Mouse (Mus musculus) testis, adult 2 months (tissue): Measurements from ENCODE around the gene March1. TPM values are rescaled to one million over a fixed set of nuclear protein-coding genes. Genes with fewer than 3 reads are reported as not detected.

Source experiments
- H3K27ac ChIP-seq: fragments of 200-500 bp; 2 replicates; pipeline ENCODE4 v1.5.1; 2012; ENCODE audit warnings: low read depth, low read length; ENCODE audit not compliant: control insufficient read depth, insufficient read depth
- H3K27me3 ChIP-seq: fragments of 200-500 bp; 2 replicates; pipeline ENCODE4 v1.6.1; 2012; ENCODE audit warnings: mild to moderate bottlenecking, low read length, moderate library complexity; ENCODE audit not compliant: control insufficient read depth, insufficient read depth
- H3K36me3 ChIP-seq: fragments of 200-500 bp; 2 replicates; pipeline ENCODE4 v1.6.1; 2012; ENCODE audit warnings: mild to moderate bottlenecking, low read length; ENCODE audit not compliant: control insufficient read depth, insufficient read depth
- H3K4me1 ChIP-seq: fragments of 200-500 bp; 2 replicates; pipeline ENCODE4 v1.6.1; 2012; ENCODE audit warnings: low read length; ENCODE audit not compliant: control insufficient read depth, insufficient read depth
- H3K4me3 ChIP-seq: fragments of 200-500 bp; 2 replicates; pipeline ENCODE4 v1.5.1; 2012; ENCODE audit warnings: low read depth, mild to moderate bottlenecking, low read length, moderate library complexity, mixed read lengths; ENCODE audit not compliant: control insufficient read depth
- CTCF ChIP-seq: fragments of 200-500 bp; IDR thresholded peaks from 2 replicates; pipeline ENCODE4 v1.5.1; 2012; ENCODE audit warnings: low read depth, mild to moderate bottlenecking, inconsistent platforms, low read length, moderate library complexity; ENCODE audit not compliant: control insufficient read depth, insufficient read depth, insufficient replicate concordance
- POLR2A ChIP-seq: fragments of 200-500 bp; IDR thresholded peaks from 2 replicates; pipeline ENCODE4 v1.6.1; 2012; ENCODE audit warnings: low read depth, mild to moderate bottlenecking, inconsistent platforms, low read length, moderate library complexity; ENCODE audit not compliant: control insufficient read depth
- polyA plus RNA-seq: library from polyadenylated mRNA; depleted of rRNA; stranded (reverse); fragments of >200 nt; gene quantifications from 2 replicates; pipeline ENCODE4 v1.2.3, GENCODE M21; 2012

March1 gene
- polyA plus RNA-seq, 1 experiment = 0.07 TPM

DNA sequence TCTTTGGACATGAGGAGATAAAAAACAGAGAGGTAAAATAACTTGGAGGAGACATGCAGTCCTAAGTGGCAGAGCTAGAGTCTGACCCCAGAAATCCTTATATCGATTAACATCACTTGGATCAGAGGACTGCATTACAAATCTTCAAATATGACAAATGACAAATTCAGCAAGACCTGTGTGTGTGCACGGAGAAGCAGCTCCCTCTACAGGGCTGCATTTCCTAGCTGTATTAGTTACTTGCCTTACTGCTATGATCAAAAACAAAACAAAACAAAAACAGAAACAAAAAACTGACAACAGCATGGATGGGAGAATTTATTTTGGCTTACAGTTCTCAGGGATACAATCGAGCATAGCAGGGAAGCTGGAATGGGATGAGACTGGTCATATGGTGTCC lies 827.7 kb downstream of the March1 start:
- Histone ChIP-seq H3K4me3 (no peak overlapping the region), H3K36me3 (no peaks in the 10 kb centered on the region), H3K4me1 (no peaks in the 10 kb centered on the region), H3K27ac (no peak overlapping the region), H3K27me3 (no peaks in the 10 kb centered on the region)
- TF ChIP-seq POLR2A = no peak
- TF ChIP-seq CTCF = no peak

DNA sequence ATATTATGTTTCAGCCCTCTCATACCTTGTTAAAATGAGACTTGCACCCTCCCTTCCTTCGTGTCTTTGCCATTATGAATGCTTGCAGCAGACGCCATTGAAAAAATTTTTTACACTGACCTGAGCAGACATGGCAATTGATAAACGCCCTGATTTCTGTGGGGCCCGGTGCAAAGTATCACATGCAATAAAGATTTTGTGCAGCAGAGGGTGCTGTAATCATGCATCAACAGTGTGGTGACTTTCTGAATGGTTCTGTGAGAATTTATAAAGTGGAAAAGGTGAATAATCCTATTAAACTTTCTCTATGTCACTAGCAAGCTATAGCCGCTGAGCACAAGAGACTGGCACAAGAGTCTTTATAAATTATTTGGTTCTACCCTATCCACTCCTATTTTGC lies 833.0 kb downstream of the March1 start:
- TF ChIP-seq POLR2A (no peak), CTCF (no peak)
- H3K36me3 ChIP-seq = no peaks in the 10 kb centered on the region
- no peak overlapping the region for H3K4me3 ChIP-seq
- no peaks in the 10 kb centered on the region for H3K27me3 ChIP-seq
- H3K27ac ChIP-seq = no peak overlapping the region
- no peaks in the 10 kb centered on the region for H3K4me1 ChIP-seq

GRCm38 (mm10) chr8:66457057-66457456 lies 839.4 kb downstream of the March1 start:
- Histone ChIP-seq H3K36me3 (no peaks in the 10 kb centered on the region), H3K4me1 (no peaks in the 10 kb centered on the region), H3K27me3 (no peaks in the 10 kb centered on the region), H3K4me3 (no peak overlapping the region), H3K27ac (no peak overlapping the region)
- TF ChIP-seq CTCF (no peak), POLR2A (no peak)

- no peaks in the 10 kb centered on the region for H3K27me3 ChIP-seq
- no peak overlapping the region for H3K4me3 ChIP-seq
- TF ChIP-seq POLR2A = no peak
- no peak for TF ChIP-seq CTCF
- no peaks in the 10 kb centered on the region for H3K36me3 ChIP-seq
- no peaks in the 10 kb centered on the region for H3K4me1 ChIP-seq
- H3K27ac ChIP-seq = no peak overlapping the region
Measured at GRCm38 (mm10) chr8:66469821-66470220, 852.1 kb downstream of the March1 start.

GRCm38 (mm10) chr8:66476880-66477279 lies 859.2 kb downstream of the March1 start:
- TF ChIP-seq CTCF = no peak
- no peak for TF ChIP-seq POLR2A
- Histone ChIP-seq H3K4me3 (no peak overlapping the region), H3K27ac (no peak overlapping the region), H3K36me3 (peaks cover 2% of the 10 kb centered on the region; the same call in 1 of the 2 replicates), H3K27me3 (no peaks in the 10 kb centered on the region), H3K4me1 (no peaks in the 10 kb centered on the region)

GRCm38 (mm10) chr8:66486084-66486763 lies 868.5 kb downstream of the March1 start, which contains the start of gene Tma16:
Gene Tma16 (minus strand): TSS chr8:66486530.
- H3K27me3 ChIP-seq = no peaks in the 10 kb centered on the region
- peak within 1 kb of the TSS; percentile 98 for H3K4me3 ChIP-seq
- H3K36me3 ChIP-seq = no peaks in the 10 kb centered on the region
- TF ChIP-seq POLR2A (peak; percentile 58), CTCF (no peak)
- no peaks in the 10 kb centered on the region for H3K4me1 ChIP-seq
- no peak within 1 kb of the TSS; the same call in 1 of the 2 replicates for H3K27ac ChIP-seq

GRCm38 (mm10) chr8:66488556-66488955 lies 870.9 kb downstream of the March1 start:
- Histone ChIP-seq H3K27me3 (no peaks in the 10 kb centered on the region), H3K27ac (no peak overlapping the region), H3K36me3 (no peaks in the 10 kb centered on the region), H3K4me1 (no peaks in the 10 kb centered on the region), H3K4me3 (no peak overlapping the region)
- no peak for TF ChIP-seq POLR2A
- TF ChIP-seq CTCF = no peak
